Comparison of ENCODE assay signal across 26 mouse cellular contexts in genomic region chr6:37496866-37497265, GRCm38 (mm10). TPM values are rescaled to one million over a fixed set of nuclear protein-coding genes. Genes with fewer than 3 reads are reported as not detected.
A peak's percentile ranks its signal among the peaks of the same experiment; 100 is the strongest.
DNase-seq lines count a peak whose midpoint lies in the region; ATAC-seq and TF ChIP-seq lines count a peak whose summit lies in the region.
"Had no signal": no experiment of that assay in that cellular context is flagged by ENCODE, and none has a peak within 500 bp of the region (broad histone marks: within the 10 kb centered on the region; RNA-seq: fewer than 3 reads in every experiment).

No protein-coding gene starts in this region.

- peak; percentile 40 for TF ChIP-seq CTCF in intestine, postnatal 0 days (IDR thresholded peaks at IDR 0.05; ENCODE audit: low read depth)
- 0 out of 2 replicates have a peak, but pooled peaks have one; percentile 7 for TF ChIP-seq CTCF in liver, adult 2 months (IDR thresholded peaks at IDR 0.05; ENCODE audit: low read depth, low read length)
- no peak for TF ChIP-seq CTCF in brain, embryonic 14.5 days (IDR thresholded peaks at IDR 0.05; ENCODE audit: borderline replicate concordance, extremely low read depth, insufficient read depth, insufficient read length)

- no peak overlapping the region for H3K9ac ChIP-seq in intestine, postnatal 0 days (ENCODE audit: low read depth, low read length)
- no peak overlapping the region for H3K9ac ChIP-seq in intestine, embryonic 16.5 days (ENCODE audit: low read depth, low read length)
- H3K9ac ChIP-seq in liver, adult 2 months (ENCODE audit: low read depth, low read length) = no peak overlapping the region
- H3K9ac ChIP-seq in liver, embryonic 12.5 days = no peak overlapping the region
- H3K9ac ChIP-seq: embryonic facial prominence, embryonic 15.5 days; heart, embryonic 15.5 days; liver, embryonic 13.5 days; lung, embryonic 15.5 days; midbrain, embryonic 13.5 days had no signal

- no peak for TF ChIP-seq POLR2A in liver, adult 2 months (IDR thresholded peaks at IDR 0.05; ENCODE audit: extremely low read depth, insufficient read depth, low read length)
- TF ChIP-seq POLR2A in brain, embryonic 14.5 days (IDR thresholded peaks at IDR 0.05; ENCODE audit: borderline replicate concordance, extremely low read depth, insufficient read depth, insufficient read length, poor library complexity, severe bottlenecking) = no peak

- H3K4me3 ChIP-seq in intestine, postnatal 0 days (ENCODE audit: low read depth, low read length) = no peak overlapping the region
- H3K4me3 ChIP-seq in intestine, embryonic 16.5 days (ENCODE audit: low read length) = no peak overlapping the region
- H3K4me3 ChIP-seq in liver, adult 2 months (ENCODE audit: insufficient read depth, low read depth, low read length) = no peak overlapping the region
- H3K4me3 ChIP-seq in liver, embryonic 12.5 days = no peak overlapping the region
- H3K4me3 ChIP-seq: embryonic facial prominence, embryonic 15.5 days; forebrain, embryonic 10.5 days; heart, embryonic 15.5 days; limb, embryonic 10.5 days; liver, embryonic 13.5 days; lung, embryonic 15.5 days; midbrain, embryonic 13.5 days had no signal

- no peak overlapping the region for H3K27ac ChIP-seq in intestine, postnatal 0 days (ENCODE audit: low read depth, low read length)
- no peak overlapping the region for H3K27ac ChIP-seq in intestine, embryonic 16.5 days (ENCODE audit: low read length)
- no peak overlapping the region for H3K27ac ChIP-seq in liver, adult 2 months (replicated peaks; ENCODE audit: insufficient read depth, low read depth, low read length)
- no peak overlapping the region for H3K27ac ChIP-seq in liver, embryonic 12.5 days
- H3K27ac ChIP-seq: embryonic facial prominence, embryonic 15.5 days; forebrain, embryonic 10.5 days; heart, embryonic 15.5 days; limb, embryonic 10.5 days; liver, embryonic 13.5 days; lung, embryonic 15.5 days; midbrain, embryonic 13.5 days had no signal

- no peak for ATAC-seq in intestine, postnatal 0 days
- ATAC-seq in intestine, embryonic 16.5 days = no peak
- ATAC-seq in liver, embryonic 12.5 days = no peak
- ATAC-seq: hindbrain, embryonic 16.5 days; midbrain, embryonic 13.5 days had no signal

- no peaks in the 10 kb centered on the region for H3K27me3 ChIP-seq in intestine, postnatal 0 days (replicated peaks; ENCODE audit: control insufficient read depth, insufficient read depth, low read length)
- H3K27me3 ChIP-seq in intestine, embryonic 16.5 days (replicated peaks; ENCODE audit: control insufficient read depth, insufficient read depth, low read length) = no peaks in the 10 kb centered on the region
- no peaks in the 10 kb centered on the region for H3K27me3 ChIP-seq in liver, adult 2 months (ENCODE audit: control insufficient read depth, insufficient read depth, low read length)
- no peaks in the 10 kb centered on the region for H3K27me3 ChIP-seq in liver, embryonic 12.5 days (replicated peaks)
- H3K27me3 ChIP-seq: embryonic facial prominence, embryonic 15.5 days; heart, embryonic 15.5 days; liver, embryonic 13.5 days; lung, embryonic 15.5 days; midbrain, embryonic 13.5 days had no signal

- H3K4me1 ChIP-seq in intestine, postnatal 0 days (replicated peaks; ENCODE audit: control insufficient read depth, insufficient read depth, low read length) = no peaks in the 10 kb centered on the region
- no peaks in the 10 kb centered on the region for H3K4me1 ChIP-seq in intestine, embryonic 16.5 days (ENCODE audit: control insufficient read depth, insufficient read depth, low read length)
- no peaks in the 10 kb centered on the region for H3K4me1 ChIP-seq in liver, adult 2 months (ENCODE audit: control insufficient read depth, insufficient read depth, low read length)
- no peaks in the 10 kb centered on the region for H3K4me1 ChIP-seq in liver, embryonic 12.5 days
- H3K4me1 ChIP-seq: embryonic facial prominence, embryonic 15.5 days; forebrain, embryonic 10.5 days; heart, embryonic 15.5 days; limb, embryonic 10.5 days; liver, embryonic 13.5 days; lung, embryonic 15.5 days; midbrain, embryonic 13.5 days had no signal

- no peaks in the 10 kb centered on the region for H3K36me3 ChIP-seq in intestine, postnatal 0 days (ENCODE audit: control insufficient read depth, insufficient read depth)
- H3K36me3 ChIP-seq in intestine, embryonic 16.5 days (ENCODE audit: control insufficient read depth, insufficient read depth, low read length) = no peaks in the 10 kb centered on the region
- H3K36me3 ChIP-seq in liver, adult 2 months (ENCODE audit: control insufficient read depth, insufficient read depth, low read length) = no peaks in the 10 kb centered on the region
- H3K36me3 ChIP-seq in liver, embryonic 12.5 days = no peaks in the 10 kb centered on the region
- H3K36me3 ChIP-seq: embryonic facial prominence, embryonic 15.5 days; forebrain, embryonic 10.5 days; heart, embryonic 15.5 days; limb, embryonic 10.5 days; liver, embryonic 13.5 days; lung, embryonic 15.5 days; midbrain, embryonic 13.5 days had no signal

- no peaks in the 10 kb centered on the region for H3K9me3 ChIP-seq in intestine, postnatal 0 days (ENCODE audit: control insufficient read depth)
- H3K9me3 ChIP-seq in intestine, embryonic 16.5 days (ENCODE audit: control insufficient read depth, low read length) = no peaks in the 10 kb centered on the region
- peaks cover 14% of the 10 kb centered on the region for H3K9me3 ChIP-seq in liver, embryonic 12.5 days (replicated peaks)
- H3K9me3 ChIP-seq: embryonic facial prominence, embryonic 15.5 days; limb, embryonic 10.5 days had no signal

- no peaks in the 10 kb centered on the region for H3K79me2 ChIP-seq in liver, adult 2 months (ENCODE audit: control insufficient read depth, insufficient read depth, low read length)

- no peak overlapping the region for H3K4me2 ChIP-seq in intestine, postnatal 0 days (replicated peaks; ENCODE audit: low read depth)
- H3K4me2 ChIP-seq in intestine, embryonic 16.5 days (ENCODE audit: low read depth, low read length) = no peak overlapping the region
- H3K4me2 ChIP-seq in liver, embryonic 12.5 days = no peak overlapping the region
- H3K4me2 ChIP-seq: embryonic facial prominence, embryonic 15.5 days; heart, embryonic 15.5 days; liver, embryonic 13.5 days; lung, embryonic 15.5 days; midbrain, embryonic 13.5 days had no signal

- 75% methylated on average over 1 of the region's 1 CpGs for WGBS in intestine, postnatal 0 days
- WGBS in intestine, embryonic 16.5 days = 81% methylated on average over 1 of the region's 1 CpGs
- 93% methylated on average over 1 of the region's 1 CpGs for WGBS in liver, adult 2 months
- WGBS in liver, embryonic 12.5 days (ENCODE audit: insufficient replicate concordance) = 78% methylated on average over 1 of the region's 1 CpGs

- peak; percentile 46 for DNase-seq in liver, adult 2 months (ENCODE audit: extremely low read depth, low read depth, low spot score)
- peak; percentile 18 for DNase-seq in NIH3T3 (ENCODE audit: low read depth)
- peak; percentile 22 for DNase-seq in brain, embryonic 14.5 days (ENCODE audit: low read depth)
- DNase-seq in spleen, postnatal 14 days (ENCODE audit: low spot score in 2 of 2) = no peak
- DNase-seq: adrenal gland, postnatal 25 days; cerebellum, adult 2 months; cerebellum, postnatal 36 days; gastrocnemius, postnatal 10 days; heart, adult 18-20 months; heart, postnatal 4 days; liver, embryonic 13.5 days; retina, postnatal 1 day; thymus, postnatal 25 days had no signal

RNA-seq across cellular contexts. Expression of gene Akr1d1, which starts 33.1 kb away (rescaled TPM):
- polyA plus RNA-seq in intestine, postnatal 0 days (2015; fragmentation: Nextera tagmentation; extraction: Ambion mirVana) = 0.51 and 0.54 TPM in 2 replicates
- polyA plus RNA-seq in intestine, embryonic 16.5 days (2015; fragmentation: Nextera tagmentation; extraction: Ambion mirVana) = 0.45 and 0.54 TPM in 2 replicates
- total RNA-seq in liver, adult 2 months (2014; rRNA removed) = 234 and 301 TPM in 2 replicates
- polyA plus RNA-seq in liver, adult 2 months (2012; rRNA removed) = 73.2 and 89.2 TPM in 2 replicates
- polyA plus RNA-seq in liver, embryonic 12.5 days (2016; fragmentation: Nextera tagmentation; extraction: Ambion mirVana) = 0.19 and 0.36 TPM in 2 replicates
- not detected in 2 replicates for polyA plus RNA-seq in brain, embryonic 14.5 days (2012; rRNA removed)
- total RNA-seq: ES-E14; heart, adult 18-20 months; heart, postnatal 4 days; left cerebral cortex, adult 18-20 months had no signal
- polyA plus RNA-seq: cerebellum, adult 2 months; forebrain, embryonic 10.5 days; heart, embryonic 15.5 days; hindbrain, embryonic 16.5 days; limb, embryonic 10.5 days; lung, embryonic 15.5 days; midbrain, embryonic 13.5 days; testis, adult 2 months had no signal

RNA-seq across cellular contexts. Expression of gene Creb3l2, which starts 54.9 kb away (rescaled TPM):
- 9.9 and 10.0 TPM in 2 replicates for polyA plus RNA-seq in intestine, postnatal 0 days (2015; fragmentation: Nextera tagmentation; extraction: Ambion mirVana)
- 13.4 and 13.9 TPM in 2 replicates for polyA plus RNA-seq in intestine, embryonic 16.5 days (2015; fragmentation: Nextera tagmentation; extraction: Ambion mirVana)
- total RNA-seq in liver, adult 2 months (2014; rRNA removed) = 2.7 and 4.4 TPM in 2 replicates
- 5.1 and 6.6 TPM in 2 replicates for polyA plus RNA-seq in liver, adult 2 months (2012; rRNA removed)
- 5.0 and 5.1 TPM in 2 replicates for polyA plus RNA-seq in liver, embryonic 12.5 days (2016; fragmentation: Nextera tagmentation; extraction: Ambion mirVana)
- 3.5 and 6.4 TPM in 2 replicates for polyA plus RNA-seq in brain, embryonic 14.5 days (2012; rRNA removed)

Comparison
In these comparisons a context has a peak if more than half of its experiments do, and no peak if none do; other contexts are left out.
1. RNA of gene Akr1d1, which starts 33.1 kb away (polyA plus RNA-seq): 73.2 to 89.2 TPM in liver, adult 2 months; 0.51 to 0.54 TPM in intestine, postnatal 0 days, 0.45 to 0.54 TPM in intestine, embryonic 16.5 days, 0.19 to 0.36 TPM in liver, embryonic 12.5 days and not detected in brain, embryonic 14.5 days; every median in the first group is over 10 times any median in the second.
2. DNase-seq: peak in liver, adult 2 months (single experiment), NIH3T3 (single experiment) and brain, embryonic 14.5 days (single experiment); none in spleen, postnatal 14 days (0 of 2).